Mouse (Mus musculus) lung, postnatal 0 days (tissue): ENCODE data around the gene Yy1.

Source experiments
- CTCF ChIP-seq: IDR thresholded peaks from 2 replicates; pipeline ENCODE4 v1.5.1; 2016; ENCODE audit warnings: antibody characterized with exemption, mild to moderate bottlenecking
- EP300 ChIP-seq: IDR thresholded peaks from 2 replicates; pipeline ENCODE4 v1.6.1; 2016; ENCODE audit warnings: antibody characterized with exemption, mild to moderate bottlenecking, control low read depth

DNA sequence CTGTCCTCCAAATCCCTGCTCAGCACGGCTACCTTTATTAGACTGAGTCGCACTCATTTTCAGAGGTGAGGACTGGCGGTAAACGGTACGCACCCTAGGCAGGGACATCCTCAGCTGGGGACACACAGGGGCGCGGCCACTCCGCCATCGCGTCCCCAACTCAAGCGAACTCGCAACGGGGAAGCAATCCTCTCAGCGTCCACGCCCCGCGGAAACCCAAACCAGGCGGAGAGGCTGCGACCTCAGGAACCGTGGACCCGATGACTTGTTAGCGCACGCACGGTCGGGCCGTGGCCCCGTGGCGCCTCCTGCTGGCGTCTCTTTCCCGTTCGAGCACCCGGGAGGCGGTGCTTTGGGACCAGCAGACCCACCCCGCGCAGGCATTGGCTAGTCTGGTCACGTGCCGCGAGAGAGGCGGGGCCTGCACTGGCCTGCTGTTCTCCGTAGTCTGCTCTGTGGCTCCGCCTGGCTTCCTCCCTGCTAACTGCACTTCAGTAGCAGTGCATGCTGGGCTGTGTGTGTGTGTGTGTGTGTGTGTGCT is 35.0 kb upstream of the Yy1 start:
- TF ChIP-seq CTCF (peak; percentile 98), EP300 (no peak)
